Mouse (Mus musculus): ENCODE results near the gene Arsa. TPM values are rescaled to one million over a fixed set of nuclear protein-coding genes. Genes with fewer than 3 reads are reported as not detected.

Arsa gene
- polyA plus RNA-seq, 1 experiment from 2014 or later: 20.7 TPM

- DNase-seq (ENCODE audit: low spot score): no peak
- Histone ChIP-seq H3K4me2 (replicated peaks) (peak overlapping the region; percentile 84), H3K9ac (peak overlapping the region; percentile 70), H3K4me1 (replicated peaks; ENCODE audit: control insufficient read depth, insufficient read depth, low read length) (peaks cover 9% of the 10 kb centered on the region), H3K4me3 (replicated peaks; ENCODE audit: low read length) (peak overlapping the region; percentile 59), H3K36me3 (replicated peaks; ENCODE audit: control insufficient read depth, insufficient read depth) (peaks cover 27% of the 10 kb centered on the region), H3K27me3 (ENCODE audit: control insufficient read depth, insufficient read depth, low read length) (no peaks in the 10 kb centered on the region), H3K9me3 (ENCODE audit: control insufficient read depth, low read length) (no peaks in the 10 kb centered on the region), H3K27ac (peak overlapping the region; percentile 94)
- ATAC-seq (ENCODE audit: low FRiP score): no peak
- 49% methylated on average over 6 of the region's 6 CpGs for WGBS
These were observed 46.9 kb downstream of the Arsa start for GRCm38 (mm10) chr15:89430341-89430740.

- WGBS: under 1% methylated on average over 70 of the region's 70 CpGs
- H3K4me2 ChIP-seq (replicated peaks): peak within 1 kb of the TSS; percentile 84
- peak within 1 kb of the TSS; percentile 59 for H3K4me3 ChIP-seq (replicated peaks; ENCODE audit: low read length)
- H3K27ac ChIP-seq: peak within 1 kb of the TSS; percentile 94
- peak; percentile 93 for DNase-seq (ENCODE audit: low spot score)
- no peaks in the 10 kb centered on the region for H3K27me3 ChIP-seq (ENCODE audit: control insufficient read depth, insufficient read depth, low read length)
- H3K9me3 ChIP-seq (ENCODE audit: control insufficient read depth, low read length): no peaks in the 10 kb centered on the region
- peaks cover 9% of the 10 kb centered on the region for H3K4me1 ChIP-seq (replicated peaks; ENCODE audit: control insufficient read depth, insufficient read depth, low read length)
- H3K9ac ChIP-seq: peak within 1 kb of the TSS; percentile 70
- peaks cover 27% of the 10 kb centered on the region for H3K36me3 ChIP-seq (replicated peaks; ENCODE audit: control insufficient read depth, insufficient read depth)
- peak; percentile 94 for ATAC-seq (ENCODE audit: low FRiP score)
These were observed 47.6 kb downstream of the Arsa start, which contains the start of the genes C730034F03Rik, Gm44502 and Chkb for GRCm38 (mm10) chr15:89429352-89430221. Gene C730034F03Rik, plus strand, starts transcription at chr15:89429589. Gene Gm44502, minus strand, starts transcription at chr15:89429696. Gene Chkb, minus strand, starts transcription at chr15:89429908.

- DNase-seq (ENCODE audit: low spot score): no peak
- Histone ChIP-seq H3K9ac (peak overlapping the region; percentile 70), H3K27me3 (ENCODE audit: control insufficient read depth, insufficient read depth, low read length) (no peaks in the 10 kb centered on the region), H3K9me3 (ENCODE audit: control insufficient read depth, low read length) (no peaks in the 10 kb centered on the region), H3K27ac (peak overlapping the region; percentile 94; the same call in 1 of the 2 replicates), H3K4me3 (replicated peaks; ENCODE audit: low read length) (peak overlapping the region; percentile 59), H3K4me2 (replicated peaks) (peak overlapping the region; percentile 84), H3K4me1 (replicated peaks; ENCODE audit: control insufficient read depth, insufficient read depth, low read length) (peaks cover 9% of the 10 kb centered on the region), H3K36me3 (replicated peaks; ENCODE audit: control insufficient read depth, insufficient read depth) (peaks cover 27% of the 10 kb centered on the region)
- WGBS: 8% methylated on average over 19 of the region's 22 CpGs
- peak; percentile 35 for ATAC-seq (ENCODE audit: low FRiP score)
These were observed 48.3 kb downstream of the Arsa start for GRCm38 (mm10) chr15:89428821-89429351.

GRCm38 (mm10) chr15:89428136-89428790 lies 49.0 kb downstream of the Arsa start:
- peaks cover 9% of the 10 kb centered on the region for H3K4me1 ChIP-seq (replicated peaks; ENCODE audit: control insufficient read depth, insufficient read depth, low read length)
- H3K27me3 ChIP-seq (ENCODE audit: control insufficient read depth, insufficient read depth, low read length): no peaks in the 10 kb centered on the region
- H3K4me2 ChIP-seq (replicated peaks): peak overlapping the region; percentile 84
- H3K4me3 ChIP-seq (replicated peaks; ENCODE audit: low read length): peak overlapping the region; percentile 59
- no peak for DNase-seq (ENCODE audit: low spot score)
- H3K9me3 ChIP-seq (ENCODE audit: control insufficient read depth, low read length): no peaks in the 10 kb centered on the region
- peaks cover 30% of the 10 kb centered on the region for H3K36me3 ChIP-seq (replicated peaks; ENCODE audit: control insufficient read depth, insufficient read depth)
- ATAC-seq (ENCODE audit: low FRiP score): no peak
- WGBS: 85% methylated on average over 19 of the region's 19 CpGs
- no peak overlapping the region for H3K27ac ChIP-seq
- H3K9ac ChIP-seq: peak overlapping the region; percentile 70

- Histone ChIP-seq H3K27me3 (ENCODE audit: control insufficient read depth, insufficient read depth, low read length) (no peaks in the 10 kb centered on the region), H3K9me3 (ENCODE audit: control insufficient read depth, low read length) (no peaks in the 10 kb centered on the region), H3K4me1 (replicated peaks; ENCODE audit: control insufficient read depth, insufficient read depth, low read length) (peaks cover 9% of the 10 kb centered on the region), H3K36me3 (replicated peaks; ENCODE audit: control insufficient read depth, insufficient read depth) (peaks cover 40% of the 10 kb centered on the region), H3K27ac (no peak overlapping the region), H3K9ac (no peak overlapping the region), H3K4me3 (replicated peaks; ENCODE audit: low read length) (no peak overlapping the region), H3K4me2 (replicated peaks) (no peak overlapping the region)
- DNase-seq (ENCODE audit: low spot score) (no peak), ATAC-seq (ENCODE audit: low FRiP score) (no peak)
- 92% methylated on average over 10 of the region's 10 CpGs for WGBS
These were observed 50.5 kb downstream of the Arsa start for GRCm38 (mm10) chr15:89426716-89427115.

- H3K9me3 ChIP-seq (ENCODE audit: control insufficient read depth, low read length): no peaks in the 10 kb centered on the region
- DNase-seq (ENCODE audit: low spot score) (no peak), ATAC-seq (ENCODE audit: low FRiP score) (no peak)
- H3K9ac ChIP-seq: no peak within 1 kb of the TSS
- no peak within 1 kb of the TSS for H3K4me3 ChIP-seq (replicated peaks; ENCODE audit: low read length)
- WGBS: 47% methylated on average over 6 of the region's 6 CpGs
- peaks cover 9% of the 10 kb centered on the region for H3K4me1 ChIP-seq (replicated peaks; ENCODE audit: control insufficient read depth, insufficient read depth, low read length)
- H3K4me2 ChIP-seq (replicated peaks): no peak within 1 kb of the TSS
- H3K27ac ChIP-seq: no peak within 1 kb of the TSS
- no peaks in the 10 kb centered on the region for H3K27me3 ChIP-seq (ENCODE audit: control insufficient read depth, insufficient read depth, low read length)
- H3K36me3 ChIP-seq (replicated peaks; ENCODE audit: control insufficient read depth, insufficient read depth): peaks cover 46% of the 10 kb centered on the region
These were observed 51.5 kb downstream of the Arsa start, which contains the start of gene Cpt1b for GRCm38 (mm10) chr15:89425711-89426121. Gene Cpt1b, minus strand, starts transcription at chr15:89425863.

- Histone ChIP-seq H3K9ac (no peak overlapping the region), H3K9me3 (ENCODE audit: control insufficient read depth, low read length) (no peaks in the 10 kb centered on the region), H3K36me3 (replicated peaks; ENCODE audit: control insufficient read depth, insufficient read depth) (peaks cover 57% of the 10 kb centered on the region), H3K27me3 (ENCODE audit: control insufficient read depth, insufficient read depth, low read length) (no peaks in the 10 kb centered on the region), H3K4me1 (replicated peaks; ENCODE audit: control insufficient read depth, insufficient read depth, low read length) (peaks cover 9% of the 10 kb centered on the region), H3K4me2 (replicated peaks) (no peak overlapping the region), H3K4me3 (replicated peaks; ENCODE audit: low read length) (no peak overlapping the region), H3K27ac (no peak overlapping the region)
- ATAC-seq (ENCODE audit: low FRiP score) (no peak), DNase-seq (ENCODE audit: low spot score) (no peak)
- 80% methylated on average over 8 of the region's 8 CpGs for WGBS
These were observed 52.6 kb downstream of the Arsa start for GRCm38 (mm10) chr15:89424621-89425020.
